Mouse (Mus musculus) embryo, embryonic 10 days (tissue): Measurements from ENCODE around the gene Ocel1.
"Not testable (repeated sequence)": the region's sequence is repeated elsewhere in the genome, so short reads cannot be mapped to it uniquely, and the experiment has no call there.

Source experiments
- DNase-seq: peaks from one replicate; pipeline ENCODE4 v3.0.0-alpha.2; 2015; ENCODE audit warnings: low spot score

Gene Ocel1

GRCm38 (mm10) chr8:71371236-71371848, at the start of gene Ocel1:
Ocel1 (plus strand) TSS chr8:71371298.
- peak; percentile 99 for DNase-seq

- no peak for DNase-seq
Measured at GRCm38 (mm10) chr8:71322939-71323338, 48.2 kb upstream of the Ocel1 start.

- DNase-seq, result peak; percentile 20
Measured at GRCm38 (mm10) chr8:71324848-71325247, 46.2 kb upstream of the Ocel1 start.

GRCm38 (mm10) chr8:71337834-71338233, 33.3 kb upstream of the Ocel1 start:
- not testable (repeated sequence) for DNase-seq

GRCm38 (mm10) chr8:71340625-71341024, 30.5 kb upstream of the Ocel1 start:
- DNase-seq, result peak; percentile 77

- no peak for DNase-seq
Measured at GRCm38 (mm10) chr8:71346581-71346980, 24.5 kb upstream of the Ocel1 start.

- DNase-seq, result no peak
Measured at GRCm38 (mm10) chr8:71351117-71351516, 20.0 kb upstream of the Ocel1 start.

GRCm38 (mm10) chr8:71351520-71351919, 19.6 kb upstream of the Ocel1 start:
- DNase-seq, result no peak

GRCm38 (mm10) chr8:71358026-71358425, 13.1 kb upstream of the Ocel1 start:
- no peak for DNase-seq

- DNase-seq, result peak; percentile 99
Measured at GRCm38 (mm10) chr8:71366771-71367528, 4.1 kb upstream of the Ocel1 start, which contains the start of gene Use1. Use1 (plus strand) TSS chr8:71366848.

- no peak for DNase-seq
Measured at GRCm38 (mm10) chr8:71367529-71368176, 3.4 kb upstream of the Ocel1 start.

GRCm38 (mm10) chr8:71368366-71368765, 2.7 kb upstream of the Ocel1 start:
- no peak for DNase-seq

- DNase-seq, result no peak
Measured at GRCm38 (mm10) chr8:71369040-71369718, 1.9 kb upstream of the Ocel1 start.

GRCm38 (mm10) chr8:71370711-71371235, 325 bp upstream of the Ocel1 start:
- DNase-seq, result no peak

GRCm38 (mm10) chr8:71372427-71372826, 1.3 kb downstream of the Ocel1 start:
- DNase-seq, result no peak

GRCm38 (mm10) chr8:71373000-71373399, 1.9 kb downstream of the Ocel1 start:
- no peak for DNase-seq

- peak; percentile 45 for DNase-seq
Measured at GRCm38 (mm10) chr8:71374616-71375206, 3.6 kb downstream of the Ocel1 start.

- DNase-seq, result peak; percentile 85
Measured at GRCm38 (mm10) chr8:71375581-71376422, 4.7 kb downstream of the Ocel1 start.

- no peak for DNase-seq
Measured at GRCm38 (mm10) chr8:71376423-71377030, 5.4 kb downstream of the Ocel1 start.

GRCm38 (mm10) chr8:71379008-71379407, 7.9 kb downstream of the Ocel1 start:
- no peak for DNase-seq
